ENCODE assay signal across 23 mouse cellular contexts in the genomic region with DNA sequence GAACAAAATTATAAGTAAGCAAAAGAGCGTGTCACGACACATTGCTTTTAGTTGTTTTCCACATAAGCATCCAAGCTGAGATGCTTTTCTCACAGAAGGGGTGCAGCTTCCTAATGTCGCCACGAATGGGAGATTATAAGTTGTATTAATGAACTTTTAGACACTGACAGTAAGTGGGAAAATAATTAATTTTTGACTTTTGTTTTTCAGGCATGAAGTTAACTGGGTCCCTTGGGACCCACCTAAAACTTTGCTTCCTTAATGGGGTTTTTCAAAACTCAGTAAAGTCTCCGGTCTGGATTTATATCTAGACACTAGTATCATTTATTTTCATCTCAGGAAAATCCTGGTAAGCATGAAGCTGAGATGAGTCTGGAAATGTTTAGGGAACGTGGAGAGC. TPM values are rescaled to one million over a fixed set of nuclear protein-coding genes. Genes with fewer than 3 reads are reported as not detected.
"Had no signal": no experiment of that assay in that cellular context is flagged by ENCODE, and none has a peak within 500 bp of the region (broad histone marks: within the 10 kb centered on the region; RNA-seq: fewer than 3 reads in every experiment).

Gene Olfr324, plus strand, starts transcription at position 301 of the 400 bp plus-strand sequence.

- H3K27ac ChIP-seq: neural tube, embryonic 13.5 days; neural tube, embryonic 15.5 days; stomach, embryonic 15.5 days; stomach, postnatal 0 days had no signal

- H3K27me3 ChIP-seq: neural tube, embryonic 13.5 days; neural tube, embryonic 15.5 days; stomach, embryonic 15.5 days had no signal

- H3K4me1 ChIP-seq: neural tube, embryonic 13.5 days; neural tube, embryonic 15.5 days; stomach, embryonic 15.5 days had no signal

- DNase-seq: retina, postnatal 1 day; right cerebral cortex, adult 18-20 months; right cerebral cortex, postnatal 14 days; right cerebral cortex, postnatal 25 days; right cerebral cortex, postnatal 4 days; spleen, adult 18-20 months; thymus, adult 18-20 months; thymus, adult 2 months; thymus, postnatal 14 days; thymus, postnatal 25 days; thymus, postnatal 36 days; thymus, postnatal 4 days had no signal

- H3K36me3 ChIP-seq: neural tube, embryonic 13.5 days; neural tube, embryonic 15.5 days; stomach, embryonic 15.5 days had no signal

- H3K4me2 ChIP-seq: neural tube, embryonic 13.5 days; neural tube, embryonic 15.5 days; stomach, embryonic 15.5 days had no signal

- H3K9me3 ChIP-seq: neural tube, embryonic 13.5 days; neural tube, embryonic 15.5 days; stomach, embryonic 15.5 days had no signal

- H3K4me3 ChIP-seq: neural tube, embryonic 13.5 days; neural tube, embryonic 15.5 days; stomach, embryonic 15.5 days had no signal

- H3K9ac ChIP-seq: neural tube, embryonic 13.5 days; neural tube, embryonic 15.5 days; stomach, embryonic 15.5 days had no signal

RNA-seq across cellular contexts. Expression of gene Olfr324, which starts in this region (rescaled TPM):
- polyA plus RNA-seq: neural tube, embryonic 13.5 days; small intestine, adult 2 months; spleen, adult 2 months; stomach, embryonic 14.5 days; stomach, embryonic 15.5 days; stomach, embryonic 16.5 days; stomach, postnatal 0 days; testis, adult 2 months; thymus, adult 2 months; thymus, postnatal 0 days; urinary bladder, adult 2 months had no signal
